Comparison of ENCODE assay signal across 26 mouse cellular contexts in genomic region chrX:102050552-102050951, GRCm38 (mm10). TPM values are rescaled to one million over a fixed set of nuclear protein-coding genes. Genes with fewer than 3 reads are reported as not detected.
DNase-seq lines count a peak whose midpoint lies in the region; ATAC-seq lines count a peak whose summit lies in the region.
"Had no signal": no experiment of that assay in that cellular context is flagged by ENCODE, and none has a peak within 500 bp of the region (broad histone marks: within the 10 kb centered on the region; RNA-seq: fewer than 3 reads in every experiment).

No protein-coding gene starts in this region.

- peak; percentile 33 for DNase-seq in 416B (ENCODE audit: low read depth)
- no peak for DNase-seq in limb, embryonic 10.5 days (ENCODE audit: low spot score)
- DNase-seq in kidney, adult 8-10 months: no peak
- DNase-seq in left cerebral cortex, postnatal 36 days (ENCODE audit: low spot score in 2 of 2): no peak
- DNase-seq: adrenal gland, adult 8-10 months; adrenal gland, postnatal 25 days; cerebellum, adult 18-20 months; cerebellum, adult 9-10 months; cerebellum, postnatal 14 days; gastrocnemius, postnatal 14 days; heart, postnatal 14 days had no signal

- H3K9me3 ChIP-seq in limb, embryonic 10.5 days (replicated peaks): no peaks in the 10 kb centered on the region
- H3K9me3 ChIP-seq: embryonic facial prominence, embryonic 13.5 days; forebrain, embryonic 12.5 days; heart, embryonic 10.5 days; heart, embryonic 13.5 days; hindbrain, embryonic 10.5 days; hindbrain, embryonic 13.5 days; intestine, embryonic 15.5 days had no signal

- H3K27ac ChIP-seq in limb, embryonic 10.5 days: no peak overlapping the region
- H3K27ac ChIP-seq: embryonic facial prominence, embryonic 13.5 days; forebrain, embryonic 12.5 days; heart, adult 2 months; heart, embryonic 10.5 days; heart, embryonic 13.5 days; hindbrain, embryonic 10.5 days; hindbrain, embryonic 13.5 days; intestine, embryonic 15.5 days had no signal

- no peaks in the 10 kb centered on the region for H3K4me1 ChIP-seq in limb, embryonic 10.5 days
- H3K4me1 ChIP-seq: embryonic facial prominence, embryonic 13.5 days; forebrain, embryonic 12.5 days; heart, embryonic 10.5 days; heart, embryonic 13.5 days; hindbrain, embryonic 10.5 days; hindbrain, embryonic 13.5 days; intestine, embryonic 15.5 days had no signal

- WGBS in limb, embryonic 10.5 days: 85% methylated on average over 6 of the region's 6 CpGs

- H3K36me3 ChIP-seq in limb, embryonic 10.5 days: no peaks in the 10 kb centered on the region
- H3K36me3 ChIP-seq: embryonic facial prominence, embryonic 13.5 days; forebrain, embryonic 12.5 days; hindbrain, embryonic 10.5 days; hindbrain, embryonic 13.5 days; intestine, embryonic 15.5 days had no signal

- 0 out of 2 replicates have a peak, but pooled peaks have one; percentile 41 for ATAC-seq in common myeloid progenitor, adult 5-6 weeks (replicated peaks; ENCODE audit: low read depth, poor library complexity, severe bottlenecking)
- ATAC-seq in megakaryocyte, adult 5-6 weeks (ENCODE audit: poor library complexity, severe bottlenecking): peak; percentile 80
- peak; percentile 36; the same call in 1 of the 2 replicates for ATAC-seq in neutrophil, adult 5-6 weeks (ENCODE audit: extremely low read depth, insufficient number of reproducible peaks, low FRiP score, poor library complexity, severe bottlenecking)
- ATAC-seq: CD4-positive, CD25-positive, alpha-beta regulatory T cell, adult 4 months; forebrain, embryonic 16.5 days; hindbrain, embryonic 16.5 days; intestine, embryonic 15.5 days had no signal

- no peak overlapping the region for H3K4me3 ChIP-seq in limb, embryonic 10.5 days
- H3K4me3 ChIP-seq: embryonic facial prominence, embryonic 13.5 days; erythroblast, embryonic 14.5 days; forebrain, embryonic 12.5 days; heart, adult 2 months; heart, embryonic 10.5 days; heart, embryonic 13.5 days; hindbrain, embryonic 10.5 days; hindbrain, embryonic 13.5 days; intestine, embryonic 15.5 days had no signal

- peaks cover 88% of the 10 kb centered on the region for H3K27me3 ChIP-seq in limb, embryonic 10.5 days (ENCODE audit: low read depth, poor library complexity, severe bottlenecking)
- H3K27me3 ChIP-seq: intestine, embryonic 15.5 days had no signal

- intact Hi-C loops in left cerebral cortex, postnatal 36 days (cut with DNase I): no loop called here

RNA-seq across cellular contexts. Expression of gene Rtl5, which starts 20.6 kb away (rescaled TPM):
- 2.0 and 4.1 TPM in 2 replicates for total RNA-seq in common myeloid progenitor, adult 5-6 weeks (2017)
- 3.3 and 4.2 TPM in 2 replicates for total RNA-seq in megakaryocyte, adult 5-6 weeks (2015)
- 4.0 and 4.2 TPM in 2 replicates for total RNA-seq in megakaryocyte, adult 5-6 weeks (2017)
- total RNA-seq in neutrophil, adult 5-6 weeks (2017): 2.3 and 3.0 TPM in 2 replicates
- polyA plus RNA-seq in limb, embryonic 10.5 days (2016; fragmentation: Nextera tagmentation; extraction: Ambion mirVana): 1.5 and 2.9 TPM in 2 replicates
- 10 to 100 TPM; 14.7 to 20.6 TPM for total RNA-seq in left cerebral cortex, postnatal 36 days (2021)
